Mouse (Mus musculus) cortical plate, adult 2 months (tissue): Measurements from ENCODE around the gene Rps6ka2.

Source experiments
- CTCF ChIP-seq: fragments of 200-500 bp; IDR thresholded peaks from 2 replicates; pipeline ENCODE4 v1.5.1; 2011; ENCODE audit warnings: mild to moderate bottlenecking, control low read depth, low read length; ENCODE audit not compliant: insufficient read depth; ENCODE audit errors: extremely low read depth
- POLR2A ChIP-seq: fragments of 200-500 bp; IDR thresholded peaks from 2 replicates; pipeline ENCODE4 v1.6.1; 2011; ENCODE audit warnings: mild to moderate bottlenecking, low read length, control low read depth; ENCODE audit not compliant: insufficient read depth; ENCODE audit errors: extremely low read depth

- TF ChIP-seq CTCF: no peak
- TF ChIP-seq POLR2A: no peak
Measured at GRCm38 (mm10) chr17:7165524-7165923, 4.4 kb upstream of the Rps6ka2 start.
